In genomic region chr8:109359396-109360051, GRCm38 (mm10) we compare ENCODE assay signal across 11 mouse cellular contexts.
A peak's percentile ranks its signal among the peaks of the same experiment; 100 is the strongest.
DNase-seq lines count a peak whose midpoint lies in the region; ATAC-seq and TF ChIP-seq lines count a peak whose summit lies in the region.
"Had no signal": no experiment of that assay in that cellular context is flagged by ENCODE, and none has a peak within 500 bp of the region (broad histone marks: within the 10 kb centered on the region; RNA-seq: fewer than 3 reads in every experiment).

No protein-coding gene starts in this region.

- no peak for TF ChIP-seq CTCF in brain, embryonic 14.5 days (IDR thresholded peaks at IDR 0.05; ENCODE audit: borderline replicate concordance, extremely low read depth, insufficient read depth, insufficient read length)

- DNase-seq in heart, postnatal 4 days, result no peak
- DNase-seq in brain, embryonic 14.5 days (ENCODE audit: low read depth), result peak; percentile 77
- DNase-seq in forebrain, embryonic 14.5 days (ENCODE audit: low spot score), result peak; percentile 65
- DNase-seq in adrenal gland, postnatal 4 days (ENCODE audit: low spot score in 2 of 2), result no peak
- no peak for DNase-seq in adrenal gland, postnatal 36 days
- DNase-seq in cerebellum, adult 9-10 months, result no peak
- DNase-seq: kidney, adult 11 months had no signal

- no peaks in the 10 kb centered on the region for H3K36me3 ChIP-seq in heart, embryonic 15.5 days
- no peaks in the 10 kb centered on the region for H3K36me3 ChIP-seq in forebrain, embryonic 14.5 days (ENCODE audit: control insufficient read depth, insufficient read depth, low read length)
- H3K36me3 ChIP-seq in midbrain, embryonic 13.5 days, result no peaks in the 10 kb centered on the region

- no peak overlapping the region for H3K9ac ChIP-seq in heart, embryonic 15.5 days
- peak overlapping the region; percentile 64 for H3K9ac ChIP-seq in forebrain, embryonic 14.5 days (ENCODE audit: low read length)
- H3K9ac ChIP-seq in midbrain, embryonic 13.5 days (replicated peaks), result peak overlapping the region; percentile 57

- no peak for TF ChIP-seq POLR2A in brain, embryonic 14.5 days (IDR thresholded peaks at IDR 0.05; ENCODE audit: borderline replicate concordance, extremely low read depth, insufficient read depth, insufficient read length, poor library complexity, severe bottlenecking)

- WGBS in heart, embryonic 15.5 days, result 62% methylated on average over 16 of the region's 16 CpGs
- WGBS in forebrain, embryonic 14.5 days, result 10% methylated on average over 16 of the region's 16 CpGs
- WGBS in midbrain, embryonic 13.5 days, result 3% methylated on average over 16 of the region's 16 CpGs

- H3K4me3 ChIP-seq in heart, embryonic 15.5 days, result no peak overlapping the region
- H3K4me3 ChIP-seq in forebrain, embryonic 14.5 days (ENCODE audit: low read depth, low read length), result peak overlapping the region; percentile 9; the same call in 1 of the 2 replicates
- 0 out of 2 replicates have a peak overlapping the region, but pooled peaks have one; percentile 11 for H3K4me3 ChIP-seq in midbrain, embryonic 13.5 days (replicated peaks)
- H3K4me3 ChIP-seq: erythroblast, embryonic 14.5 days; megakaryocyte, embryonic 14.5 days had no signal

- H3K27me3 ChIP-seq in heart, embryonic 15.5 days, result peaks cover 9% of the 10 kb centered on the region; the same call in 1 of the 2 replicates
- H3K27me3 ChIP-seq in forebrain, embryonic 14.5 days (replicated peaks; ENCODE audit: control insufficient read depth, insufficient read depth, low read length), result no peaks in the 10 kb centered on the region
- H3K27me3 ChIP-seq in midbrain, embryonic 13.5 days, result no peaks in the 10 kb centered on the region
- H3K27me3 ChIP-seq: megakaryocyte, embryonic 14.5 days had no signal

- no peak overlapping the region for H3K27ac ChIP-seq in heart, embryonic 15.5 days
- peak overlapping the region; percentile 95 for H3K27ac ChIP-seq in forebrain, embryonic 14.5 days (ENCODE audit: low read depth, low read length)
- peak overlapping the region; percentile 98 for H3K27ac ChIP-seq in midbrain, embryonic 13.5 days

- 0 out of 2 replicates have a peak, but pooled peaks cover 2% of the 10 kb centered on the region for H3K4me1 ChIP-seq in heart, embryonic 15.5 days (replicated peaks)
- peaks cover 26% of the 10 kb centered on the region for H3K4me1 ChIP-seq in forebrain, embryonic 14.5 days (ENCODE audit: control insufficient read depth, insufficient read depth, low read length)
- H3K4me1 ChIP-seq in midbrain, embryonic 13.5 days (replicated peaks), result peaks cover 47% of the 10 kb centered on the region
- H3K4me1 ChIP-seq: megakaryocyte, embryonic 14.5 days had no signal

- ATAC-seq in heart, embryonic 15.5 days (replicated peaks; ENCODE audit: insufficient number of reproducible peaks, insufficient read depth, low FRiP score, low read depth), result no peak
- peak; percentile 64 for ATAC-seq in forebrain, embryonic 14.5 days
- ATAC-seq in midbrain, embryonic 13.5 days, result peak; percentile 64

- H3K9me3 ChIP-seq in heart, embryonic 15.5 days (replicated peaks), result no peaks in the 10 kb centered on the region
- no peaks in the 10 kb centered on the region for H3K9me3 ChIP-seq in forebrain, embryonic 14.5 days (replicated peaks; ENCODE audit: control insufficient read depth, low read length)
- no peaks in the 10 kb centered on the region for H3K9me3 ChIP-seq in midbrain, embryonic 13.5 days

- H3K4me2 ChIP-seq in heart, embryonic 15.5 days, result peak overlapping the region; percentile 29; the same call in 1 of the 2 replicates
- H3K4me2 ChIP-seq in forebrain, embryonic 14.5 days (ENCODE audit: low read length), result peak overlapping the region; percentile 57
- peak overlapping the region; percentile 58 for H3K4me2 ChIP-seq in midbrain, embryonic 13.5 days (replicated peaks)

Comparison
In these comparisons a context has a peak if more than half of its experiments do, and no peak if none do; other contexts are left out.
1. DNase-seq: peak in brain, embryonic 14.5 days (single experiment) and forebrain, embryonic 14.5 days (single experiment); none in heart, postnatal 4 days (single experiment), adrenal gland, postnatal 4 days (0 of 2), adrenal gland, postnatal 36 days (0 of 2) and cerebellum, adult 9-10 months (single experiment).
2. Peak in every context shown above with its lines, with median percentiles within 50 percentile points of each other: H3K4me2 ChIP-seq.